Mouse (Mus musculus) myocyte (in vitro differentiated cells): ENCODE results near the gene Ccdc42.

Experiments used
- E2F4 ChIP-seq: IDR thresholded peaks from one replicate; pipeline ENCODE4 v1.6.1; 2011; ENCODE audit warnings: mild to moderate bottlenecking, control low read depth, moderate library complexity; ENCODE audit not compliant: insufficient read depth
- MAX ChIP-seq: IDR thresholded peaks from one replicate; pipeline ENCODE4 v1.6.1; 2011; ENCODE audit warnings: low read depth, mild to moderate bottlenecking, control low read depth
- MYOD1 ChIP-seq, 3 experiments: IDR thresholded peaks; one replicate each; pipeline ENCODE4 v1.6.1; 2011; ENCODE audit warnings: control low read depth in 2 of 3, low read depth in 2 of 3, mild to moderate bottlenecking in 2 of 3, moderate library complexity in 1 of 3; ENCODE audit not compliant: insufficient read length in 2 of 3, control insufficient read depth in 1 of 3
- MYOG ChIP-seq, 3 experiments: IDR thresholded peaks; one replicate each; pipeline ENCODE4 v1.6.1; 2011; ENCODE audit warnings: control low read depth in 2 of 3, low read depth in 2 of 3, mild to moderate bottlenecking in 2 of 3; ENCODE audit not compliant: insufficient read length in 2 of 3, control insufficient read depth in 1 of 3, insufficient read depth in 1 of 3
- POLR2A ChIP-seq: IDR thresholded peaks from one replicate; pipeline ENCODE4 v1.6.1; 2011; ENCODE audit warnings: low read depth, mild to moderate bottlenecking, control low read depth, moderate library complexity; ENCODE audit not compliant: insufficient read length
- POLR2AphosphoS2 ChIP-seq: IDR thresholded peaks from one replicate; pipeline ENCODE4 v1.6.1; 2011; ENCODE audit warnings: low read depth, control low read depth; ENCODE audit not compliant: insufficient read length
- SRF ChIP-seq: IDR thresholded peaks from one replicate; pipeline ENCODE4 v1.6.1; 2011; ENCODE audit warnings: low read depth; ENCODE audit not compliant: control insufficient read depth, insufficient read length
- TCF12 ChIP-seq: IDR thresholded peaks from one replicate; pipeline ENCODE4 v1.6.1; 2011; ENCODE audit warnings: mild to moderate bottlenecking, control low read depth; ENCODE audit not compliant: poor library complexity, insufficient read depth, severe bottlenecking
- USF1 ChIP-seq: IDR thresholded peaks from one replicate; pipeline ENCODE4 v1.6.1; 2011; ENCODE audit warnings: low read depth, mild to moderate bottlenecking, control low read depth, moderate library complexity

DNA sequence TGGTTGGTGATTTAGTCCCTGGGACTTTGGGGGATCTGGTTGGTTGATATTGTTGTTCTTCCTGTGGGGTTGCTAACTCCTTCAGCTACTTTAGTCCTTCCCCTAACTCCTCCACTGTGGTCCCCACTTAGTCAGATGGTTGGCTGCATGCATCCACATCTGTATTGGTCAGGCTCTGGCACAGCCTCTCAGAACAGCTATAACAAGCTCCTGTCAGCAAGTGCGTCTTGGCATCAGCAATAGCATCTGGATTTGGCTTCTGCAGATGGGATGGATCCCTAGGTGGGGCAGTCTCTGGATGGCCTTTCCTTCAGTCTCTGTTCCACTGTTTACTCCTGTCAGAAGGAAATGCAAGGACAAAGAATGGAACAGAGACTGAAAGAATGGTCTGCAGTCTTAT, 9.7 kb upstream of the Ccdc42 start:
- TF ChIP-seq POLR2A (no peak), POLR2AphosphoS2 (no peak), TCF12 (no peak), E2F4 (no peak), MYOD1 (IDR thresholded peaks at IDR 0.05; ENCODE audit: control insufficient read depth in 1 of 3, insufficient read length in 2 of 3, low read depth in 2 of 3) (no peak), MAX (no peak), USF1 (no peak), MYOG (IDR thresholded peaks at IDR 0.05; ENCODE audit: control insufficient read depth in 1 of 3, insufficient read depth in 1 of 3, insufficient read length in 2 of 3, low read depth in 2 of 3) (no peak), SRF (no peak)
